Mouse (Mus musculus): Measurements from ENCODE around the gene Impg1. TPM values are rescaled to one million over a fixed set of nuclear protein-coding genes. Genes with fewer than 3 reads are reported as not detected.

The Impg1 gene
- polyA plus RNA-seq, 1 experiment from 2014 or later = not detected

GRCm38 (mm10) chr9:80306390-80306789 is 158.9 kb downstream of the Impg1 start:
- Histone ChIP-seq H3K36me3 (ENCODE audit: control insufficient read depth, insufficient read depth, low read length) (no peaks in the 10 kb centered on the region), H3K27me3 (ENCODE audit: control insufficient read depth, insufficient read depth, low read length) (no peaks in the 10 kb centered on the region), H3K4me1 (ENCODE audit: control insufficient read depth, insufficient read depth, low read length) (no peaks in the 10 kb centered on the region), H3K4me3 (ENCODE audit: low read depth, low read length) (no peak overlapping the region), H3K9me3 (ENCODE audit: control insufficient read depth, low read length) (no peaks in the 10 kb centered on the region), H3K4me2 (no peak overlapping the region), H3K9ac (ENCODE audit: low read length) (no peak overlapping the region), H3K27ac (ENCODE audit: low read depth, low read length) (no peak overlapping the region)
- ATAC-seq (ENCODE audit: low FRiP score) = no peak
- WGBS = 85% methylated on average over 4 of the region's 4 CpGs
- no peak for DNase-seq (ENCODE audit: low spot score, missing footprints)

- Histone ChIP-seq H3K4me2 (no peak overlapping the region), H3K4me3 (ENCODE audit: low read depth, low read length) (no peak overlapping the region), H3K27ac (ENCODE audit: low read depth, low read length) (no peak overlapping the region), H3K27me3 (ENCODE audit: control insufficient read depth, insufficient read depth, low read length) (no peaks in the 10 kb centered on the region), H3K4me1 (ENCODE audit: control insufficient read depth, insufficient read depth, low read length) (no peaks in the 10 kb centered on the region), H3K9me3 (ENCODE audit: control insufficient read depth, low read length) (no peaks in the 10 kb centered on the region), H3K9ac (ENCODE audit: low read length) (no peak overlapping the region), H3K36me3 (ENCODE audit: control insufficient read depth, insufficient read depth, low read length) (no peaks in the 10 kb centered on the region)
- DNase-seq (ENCODE audit: low spot score, missing footprints) = no peak
- no peak for ATAC-seq (ENCODE audit: low FRiP score)
- 77% methylated on average over 4 of the region's 4 CpGs for WGBS
These were observed 161.8 kb downstream of the Impg1 start for GRCm38 (mm10) chr9:80303518-80303917.

- H3K36me3 ChIP-seq (ENCODE audit: control insufficient read depth, insufficient read depth, low read length) = no peaks in the 10 kb centered on the region
- H3K4me2 ChIP-seq = no peak overlapping the region
- H3K9ac ChIP-seq (ENCODE audit: low read length) = no peak overlapping the region
- H3K27ac ChIP-seq (ENCODE audit: low read depth, low read length) = no peak overlapping the region
- no peak for ATAC-seq (ENCODE audit: low FRiP score)
- H3K4me3 ChIP-seq (ENCODE audit: low read depth, low read length) = no peak overlapping the region
- H3K4me1 ChIP-seq (ENCODE audit: control insufficient read depth, insufficient read depth, low read length) = no peaks in the 10 kb centered on the region
- H3K27me3 ChIP-seq (ENCODE audit: control insufficient read depth, insufficient read depth, low read length) = no peaks in the 10 kb centered on the region
- no peaks in the 10 kb centered on the region for H3K9me3 ChIP-seq (ENCODE audit: control insufficient read depth, low read length)
- DNase-seq (ENCODE audit: low spot score, missing footprints) = no peak
- 93% methylated on average over 9 of the region's 9 CpGs for WGBS
These were observed 166.2 kb downstream of the Impg1 start for GRCm38 (mm10) chr9:80299031-80299430.

GRCm38 (mm10) chr9:80296086-80296485 is 169.2 kb downstream of the Impg1 start:
- 88% methylated on average over 4 of the region's 4 CpGs for WGBS
- no peak overlapping the region for H3K4me3 ChIP-seq (ENCODE audit: low read depth, low read length)
- no peak for DNase-seq (ENCODE audit: low spot score, missing footprints)

GRCm38 (mm10) chr9:80293056-80293584 is 172.2 kb downstream of the Impg1 start:
- Histone ChIP-seq H3K27ac (ENCODE audit: low read depth, low read length) (no peak overlapping the region), H3K27me3 (ENCODE audit: control insufficient read depth, insufficient read depth, low read length) (no peaks in the 10 kb centered on the region), H3K4me3 (ENCODE audit: low read depth, low read length) (no peak overlapping the region), H3K9me3 (ENCODE audit: control insufficient read depth, low read length) (no peaks in the 10 kb centered on the region), H3K4me2 (no peak overlapping the region), H3K4me1 (ENCODE audit: control insufficient read depth, insufficient read depth, low read length) (no peaks in the 10 kb centered on the region), H3K36me3 (ENCODE audit: control insufficient read depth, insufficient read depth, low read length) (no peaks in the 10 kb centered on the region), H3K9ac (ENCODE audit: low read length) (no peak overlapping the region)
- ATAC-seq (ENCODE audit: low FRiP score) = peak; percentile 50; the same call in 1 of the 2 replicates
- peak; percentile 86 for DNase-seq (ENCODE audit: low spot score, missing footprints)
- WGBS = 66% methylated on average over 2 of the region's 2 CpGs

More at GRCm38 (mm10) chr9:80296086-80296485, 169.2 kb downstream of the Impg1 start:
- Histone ChIP-seq H3K4me2 (no peak overlapping the region), H3K36me3 (ENCODE audit: control insufficient read depth, insufficient read depth, low read length) (no peaks in the 10 kb centered on the region), H3K4me1 (ENCODE audit: control insufficient read depth, insufficient read depth, low read length) (no peaks in the 10 kb centered on the region), H3K27ac (ENCODE audit: low read depth, low read length) (no peak overlapping the region), H3K9ac (ENCODE audit: low read length) (no peak overlapping the region), H3K9me3 (ENCODE audit: control insufficient read depth, low read length) (no peaks in the 10 kb centered on the region), H3K27me3 (ENCODE audit: control insufficient read depth, insufficient read depth, low read length) (no peaks in the 10 kb centered on the region)
- ATAC-seq (ENCODE audit: low FRiP score) = no peak

GRCm38 (mm10) chr9:80286845-80287244 is 178.4 kb downstream of the Impg1 start:
- H3K27ac ChIP-seq (ENCODE audit: low read depth, low read length) = no peak overlapping the region
- H3K4me1 ChIP-seq (ENCODE audit: control insufficient read depth, insufficient read depth, low read length) = no peaks in the 10 kb centered on the region
- H3K9ac ChIP-seq (ENCODE audit: low read length) = no peak overlapping the region
- WGBS = 93% methylated on average over 7 of the region's 7 CpGs
- ATAC-seq (ENCODE audit: low FRiP score) (no peak), DNase-seq (ENCODE audit: low spot score, missing footprints) (no peak)
- H3K4me2 ChIP-seq = no peak overlapping the region
- no peaks in the 10 kb centered on the region for H3K27me3 ChIP-seq (ENCODE audit: control insufficient read depth, insufficient read depth, low read length)
- H3K4me3 ChIP-seq (ENCODE audit: low read depth, low read length) = no peak overlapping the region
- H3K9me3 ChIP-seq (ENCODE audit: control insufficient read depth, low read length) = no peaks in the 10 kb centered on the region
- H3K36me3 ChIP-seq (ENCODE audit: control insufficient read depth, insufficient read depth, low read length) = no peaks in the 10 kb centered on the region

GRCm38 (mm10) chr9:80284539-80285174 is 180.6 kb downstream of the Impg1 start:
- Histone ChIP-seq H3K9ac (ENCODE audit: low read length) (no peak overlapping the region), H3K4me2 (no peak overlapping the region), H3K27ac (ENCODE audit: low read depth, low read length) (no peak overlapping the region), H3K4me3 (ENCODE audit: low read depth, low read length) (no peak overlapping the region), H3K4me1 (ENCODE audit: control insufficient read depth, insufficient read depth, low read length) (no peaks in the 10 kb centered on the region), H3K36me3 (ENCODE audit: control insufficient read depth, insufficient read depth, low read length) (no peaks in the 10 kb centered on the region), H3K9me3 (ENCODE audit: control insufficient read depth, low read length) (no peaks in the 10 kb centered on the region), H3K27me3 (ENCODE audit: control insufficient read depth, insufficient read depth, low read length) (no peaks in the 10 kb centered on the region)
- DNase-seq (ENCODE audit: low spot score, missing footprints) (no peak), ATAC-seq (ENCODE audit: low FRiP score) (no peak)
- 86% methylated on average over 2 of the region's 2 CpGs for WGBS

- no peak overlapping the region for H3K4me2 ChIP-seq
- ATAC-seq (ENCODE audit: low FRiP score) (no peak), DNase-seq (ENCODE audit: low spot score, missing footprints) (peak; percentile 49)
- no peaks in the 10 kb centered on the region for H3K4me1 ChIP-seq (ENCODE audit: control insufficient read depth, insufficient read depth, low read length)
- no peaks in the 10 kb centered on the region for H3K36me3 ChIP-seq (ENCODE audit: control insufficient read depth, insufficient read depth, low read length)
- H3K9ac ChIP-seq (ENCODE audit: low read length) = no peak overlapping the region
- H3K27ac ChIP-seq (ENCODE audit: low read depth, low read length) = no peak overlapping the region
- no peaks in the 10 kb centered on the region for H3K9me3 ChIP-seq (ENCODE audit: control insufficient read depth, low read length)
- H3K4me3 ChIP-seq (ENCODE audit: low read depth, low read length) = no peak overlapping the region
- no peaks in the 10 kb centered on the region for H3K27me3 ChIP-seq (ENCODE audit: control insufficient read depth, insufficient read depth, low read length)
- 89% methylated on average over 3 of the region's 3 CpGs for WGBS
These were observed 182.9 kb downstream of the Impg1 start for GRCm38 (mm10) chr9:80282426-80282825.

GRCm38 (mm10) chr9:80280724-80281123 is 184.6 kb downstream of the Impg1 start:
- no peak overlapping the region for H3K4me2 ChIP-seq
- no peaks in the 10 kb centered on the region for H3K9me3 ChIP-seq (ENCODE audit: control insufficient read depth, low read length)
- DNase-seq (ENCODE audit: low spot score, missing footprints) (peak; percentile 23), ATAC-seq (ENCODE audit: low FRiP score) (no peak)
- H3K4me3 ChIP-seq (ENCODE audit: low read depth, low read length) = no peak overlapping the region
- H3K27ac ChIP-seq (ENCODE audit: low read depth, low read length) = no peak overlapping the region
- 92% methylated on average over 1 of the region's 1 CpGs for WGBS
- no peak overlapping the region for H3K9ac ChIP-seq (ENCODE audit: low read length)
- no peaks in the 10 kb centered on the region for H3K4me1 ChIP-seq (ENCODE audit: control insufficient read depth, insufficient read depth, low read length)
- H3K36me3 ChIP-seq (ENCODE audit: control insufficient read depth, insufficient read depth, low read length) = no peaks in the 10 kb centered on the region
- no peaks in the 10 kb centered on the region for H3K27me3 ChIP-seq (ENCODE audit: control insufficient read depth, insufficient read depth, low read length)
